ENCODE assay signal across 9 mouse cellular contexts in the genomic region with DNA sequence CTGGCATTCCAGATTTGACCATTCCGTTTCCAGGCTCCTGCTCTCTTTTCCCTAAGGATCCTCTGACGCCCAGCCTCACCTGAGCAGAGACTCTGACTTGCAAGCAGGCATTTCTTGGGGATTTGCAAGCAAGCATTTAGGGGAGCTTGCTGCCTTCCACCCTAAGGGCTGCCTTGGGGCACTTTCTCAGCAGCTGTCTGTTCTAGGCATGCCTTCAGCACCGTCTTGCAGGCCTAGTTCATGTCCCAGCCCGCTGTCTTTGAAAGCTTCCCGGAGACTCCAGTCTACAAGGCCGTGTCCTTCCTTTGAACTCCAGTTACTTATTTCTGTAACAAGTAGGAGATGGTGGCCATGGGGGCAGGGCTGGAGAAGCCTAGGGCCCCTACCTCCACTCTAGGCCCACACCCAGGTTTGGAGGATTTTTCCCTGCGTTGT. TPM values are rescaled to one million over a fixed set of nuclear protein-coding genes. Genes with fewer than 3 reads are reported as not detected.
DNase-seq lines count a peak whose midpoint lies in the region; ATAC-seq lines count a peak whose summit lies in the region.
"Had no signal": no experiment of that assay in that cellular context is flagged by ENCODE, and none has a peak within 500 bp of the region (broad histone marks: within the 10 kb centered on the region; RNA-seq: fewer than 3 reads in every experiment).

No protein-coding gene starts in this region.

- no peaks in the 10 kb centered on the region for H3K9me3 ChIP-seq in heart, embryonic 14.5 days (ENCODE audit: control insufficient read depth, low read length)

- peak overlapping the region; percentile 73 to 90 for H3K4me3 ChIP-seq in heart, embryonic 14.5 days (ENCODE audit: control insufficient read depth in 1 of 2, insufficient read depth in 1 of 2, low read depth in 1 of 2, low read length in 2 of 2)

- H3K36me3 ChIP-seq in heart, embryonic 14.5 days (ENCODE audit: control insufficient read depth, insufficient read depth, low read length): no peaks in the 10 kb centered on the region

- DNase-seq in ES-CJ7 (ENCODE audit: low read depth, low spot score): peak; percentile 75
- DNase-seq in adrenal gland, adult 2 months: peak; percentile 73
- peak; percentile 53 to 73 for DNase-seq in kidney, postnatal 4 days
- DNase-seq in neural tube, embryonic 10.5 days (ENCODE audit: extremely low spot score, low spot score): peak; percentile 63
- no peak for DNase-seq in cerebellum, postnatal 36 days
- DNase-seq in thymus, postnatal 4 days: no peak
- DNase-seq in left cerebral cortex, adult 11 months (ENCODE audit: low spot score): no peak

- H3K4me1 ChIP-seq in heart, embryonic 14.5 days (ENCODE audit: control insufficient read depth in 2 of 2, insufficient read depth in 2 of 2, low read length in 2 of 2): peaks cover 13 to 21% of the 10 kb centered on the region in 2 experiments

- peak overlapping the region; percentile 85 for H3K4me2 ChIP-seq in heart, embryonic 14.5 days (ENCODE audit: low read length)

- H3K9ac ChIP-seq in heart, embryonic 14.5 days (ENCODE audit: low read length): peak overlapping the region; percentile 95

- peak overlapping the region; percentile 49 to 83; a peak in 2 of 4 replicates for H3K27ac ChIP-seq in heart, embryonic 14.5 days (replicated peaks in 1 of 2; ENCODE audit: control insufficient read depth in 1 of 2, insufficient read depth in 1 of 2, low read depth in 2 of 2, low read length in 2 of 2)

- no peaks in the 10 kb centered on the region for H3K27me3 ChIP-seq in heart, embryonic 14.5 days (ENCODE audit: control insufficient read depth, insufficient read depth, low read length)

- 30% methylated on average over 7 of the region's 7 CpGs for WGBS in heart, embryonic 14.5 days

- no peak for ATAC-seq in heart, embryonic 14.5 days (ENCODE audit: insufficient number of reproducible peaks, insufficient read depth, low FRiP score, low read depth)

RNA-seq across cellular contexts. Expression of gene Dock1, which starts 1.0 kb away (rescaled TPM):
- total RNA-seq in adrenal gland, adult 2 months (2021): 100 to 1,000 TPM; 116 to 174 TPM
- polyA plus RNA-seq in adrenal gland, adult 2 months (2012; rRNA removed): 17.5 and 25.8 TPM in 2 replicates
- polyA plus RNA-seq in heart, embryonic 14.5 days (2014; fragmentation: Nextera tagmentation; extraction: Ambion mirVana): 23.2 and 24.4 TPM in 2 replicates
- polyA plus RNA-seq: erythroblast, embryonic 14.5 days had no signal

Comparison
In these comparisons a context has a peak if more than half of its experiments do, and no peak if none do; other contexts are left out.
1. DNase-seq: peak in ES-CJ7 (single experiment), adrenal gland, adult 2 months (single experiment), kidney, postnatal 4 days (2 of 2) and neural tube, embryonic 10.5 days (single experiment); none in cerebellum, postnatal 36 days (0 of 2), thymus, postnatal 4 days (single experiment) and left cerebral cortex, adult 11 months (single experiment).